Mouse (Mus musculus): Measurements from ENCODE around the gene Spats2l.

The Spats2l gene

GRCm38 (mm10) chr1:57774001-57774667 is at the start of gene Spats2l:
Gene Spats2l (plus strand): TSS chr1:57774162.
- DNase-seq (ENCODE audit: low spot score in 2 of 2), result peak; percentile 3 to 53

GRCm38 (mm10) chr1:57725268-57725667 is 48.7 kb upstream of the Spats2l start:
- DNase-seq (ENCODE audit: low spot score in 2 of 2), result no peak

- no peak for DNase-seq (ENCODE audit: low spot score in 2 of 2)
Observed at GRCm38 (mm10) chr1:57735877-57736276, 38.1 kb upstream of the Spats2l start.

GRCm38 (mm10) chr1:57741740-57742139 is 32.2 kb upstream of the Spats2l start:
- DNase-seq (ENCODE audit: low spot score in 2 of 2), result no peak

- DNase-seq (ENCODE audit: low spot score in 2 of 2), result no peak
Observed at GRCm38 (mm10) chr1:57742266-57742665, 31.7 kb upstream of the Spats2l start.

- no peak for DNase-seq (ENCODE audit: low spot score in 2 of 2)
Observed at GRCm38 (mm10) chr1:57751781-57752180, 22.2 kb upstream of the Spats2l start.

- DNase-seq (ENCODE audit: low spot score in 2 of 2), result no peak
Observed at GRCm38 (mm10) chr1:57766396-57766795, 7.6 kb upstream of the Spats2l start.

- DNase-seq (ENCODE audit: low spot score in 2 of 2), result no peak
Observed at GRCm38 (mm10) chr1:57773326-57773725, 636 bp upstream of the Spats2l start.

- peak; percentile 24 to 72 for DNase-seq (ENCODE audit: low spot score in 2 of 2)
Observed at GRCm38 (mm10) chr1:57774668-57775495, 920 bp downstream of the Spats2l start.

GRCm38 (mm10) chr1:57775496-57775790 is 1.5 kb downstream of the Spats2l start:
- DNase-seq (ENCODE audit: low spot score in 2 of 2), result peak in 1 of 2 experiments; percentile 38

GRCm38 (mm10) chr1:57776671-57777281 is 2.8 kb downstream of the Spats2l start:
- DNase-seq (ENCODE audit: low spot score in 2 of 2), result no peak

GRCm38 (mm10) chr1:57784300-57784699 is 10.3 kb downstream of the Spats2l start:
- no peak for DNase-seq (ENCODE audit: low spot score in 2 of 2)

- DNase-seq (ENCODE audit: low spot score in 2 of 2), result no peak
Observed at GRCm38 (mm10) chr1:57789831-57790230, 15.9 kb downstream of the Spats2l start.

GRCm38 (mm10) chr1:57792212-57792611 is 18.2 kb downstream of the Spats2l start:
- DNase-seq (ENCODE audit: low spot score in 2 of 2), result no peak

GRCm38 (mm10) chr1:57795838-57796237 is 21.9 kb downstream of the Spats2l start:
- no peak for DNase-seq (ENCODE audit: low spot score in 2 of 2)

- no peak for DNase-seq (ENCODE audit: low spot score in 2 of 2)
Observed at GRCm38 (mm10) chr1:57799398-57799797, 25.4 kb downstream of the Spats2l start.

- no peak for DNase-seq (ENCODE audit: low spot score in 2 of 2)
Observed at GRCm38 (mm10) chr1:57800846-57801245, 26.9 kb downstream of the Spats2l start.

- DNase-seq (ENCODE audit: low spot score in 2 of 2), result no peak
Observed at GRCm38 (mm10) chr1:57806126-57806525, 32.2 kb downstream of the Spats2l start.

- DNase-seq (ENCODE audit: low spot score in 2 of 2), result no peak
Observed at GRCm38 (mm10) chr1:57807882-57808281, 33.9 kb downstream of the Spats2l start.

- DNase-seq (ENCODE audit: low spot score in 2 of 2), result no peak
Observed at GRCm38 (mm10) chr1:57810221-57810620, 36.3 kb downstream of the Spats2l start.

GRCm38 (mm10) chr1:57817103-57817502 is 43.1 kb downstream of the Spats2l start:
- DNase-seq (ENCODE audit: low spot score in 2 of 2), result no peak

- DNase-seq (ENCODE audit: low spot score in 2 of 2), result no peak
Observed at GRCm38 (mm10) chr1:57820428-57820997, 46.6 kb downstream of the Spats2l start.

All from urinary bladder, adult 18-20 months (tissue).